Mouse (Mus musculus) testis, adult 2 months (tissue): ENCODE results near the gene Ugt1a5. TPM values are rescaled to one million over a fixed set of nuclear protein-coding genes. Genes with fewer than 3 reads are reported as not detected.

Source experiments
- H3K27ac ChIP-seq: fragments of 200-500 bp; 2 replicates; pipeline ENCODE4 v1.5.1; 2012; ENCODE audit warnings: low read depth, low read length; ENCODE audit not compliant: control insufficient read depth, insufficient read depth
- H3K27me3 ChIP-seq: fragments of 200-500 bp; 2 replicates; pipeline ENCODE4 v1.6.1; 2012; ENCODE audit warnings: mild to moderate bottlenecking, low read length, moderate library complexity; ENCODE audit not compliant: control insufficient read depth, insufficient read depth
- H3K36me3 ChIP-seq: fragments of 200-500 bp; 2 replicates; pipeline ENCODE4 v1.6.1; 2012; ENCODE audit warnings: mild to moderate bottlenecking, low read length; ENCODE audit not compliant: control insufficient read depth, insufficient read depth
- H3K4me1 ChIP-seq: fragments of 200-500 bp; 2 replicates; pipeline ENCODE4 v1.6.1; 2012; ENCODE audit warnings: low read length; ENCODE audit not compliant: control insufficient read depth, insufficient read depth
- H3K4me3 ChIP-seq: fragments of 200-500 bp; 2 replicates; pipeline ENCODE4 v1.5.1; 2012; ENCODE audit warnings: low read depth, mild to moderate bottlenecking, low read length, moderate library complexity, mixed read lengths; ENCODE audit not compliant: control insufficient read depth
- CTCF ChIP-seq: fragments of 200-500 bp; IDR thresholded peaks from 2 replicates; pipeline ENCODE4 v1.5.1; 2012; ENCODE audit warnings: low read depth, mild to moderate bottlenecking, inconsistent platforms, low read length, moderate library complexity; ENCODE audit not compliant: control insufficient read depth, insufficient read depth, insufficient replicate concordance
- POLR2A ChIP-seq: fragments of 200-500 bp; IDR thresholded peaks from 2 replicates; pipeline ENCODE4 v1.6.1; 2012; ENCODE audit warnings: low read depth, mild to moderate bottlenecking, inconsistent platforms, low read length, moderate library complexity; ENCODE audit not compliant: control insufficient read depth
- polyA plus RNA-seq: library from polyadenylated mRNA; depleted of rRNA; stranded (reverse); fragments of >200 nt; gene quantifications from 2 replicates; pipeline ENCODE4 v1.2.3, GENCODE M21; 2012

The Ugt1a5 gene
- polyA plus RNA-seq, 1 experiment: 0.09 TPM

DNA sequence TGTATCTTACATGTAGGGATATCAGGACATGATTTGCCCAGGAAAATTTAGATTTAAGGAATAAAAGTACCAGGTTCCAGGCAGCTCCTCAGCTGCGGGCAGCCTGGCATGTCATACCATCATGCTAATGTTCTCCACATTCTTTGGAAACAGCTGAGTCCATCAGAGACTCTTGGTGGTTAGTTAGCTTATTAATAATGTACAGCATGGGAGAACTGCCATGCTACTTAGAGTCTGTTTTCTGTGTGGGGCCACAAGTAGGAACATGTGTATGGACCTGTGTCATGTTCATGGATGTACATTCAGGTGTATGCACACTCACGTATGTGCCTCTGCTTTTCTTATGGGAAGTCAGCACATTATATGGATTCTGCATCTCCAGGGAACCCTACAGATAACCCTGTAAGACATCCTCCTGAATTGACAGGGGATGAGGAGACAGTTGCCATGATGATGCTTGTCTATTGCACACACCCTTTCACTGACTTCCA lies 48.7 kb downstream of the Ugt1a5 start:
- H3K27ac ChIP-seq: no peak overlapping the region
- no peaks in the 10 kb centered on the region for H3K4me1 ChIP-seq
- H3K27me3 ChIP-seq: no peaks in the 10 kb centered on the region
- TF ChIP-seq POLR2A: no peak
- no peak for TF ChIP-seq CTCF
- no peaks in the 10 kb centered on the region for H3K36me3 ChIP-seq
- H3K4me3 ChIP-seq: no peak overlapping the region

DNA sequence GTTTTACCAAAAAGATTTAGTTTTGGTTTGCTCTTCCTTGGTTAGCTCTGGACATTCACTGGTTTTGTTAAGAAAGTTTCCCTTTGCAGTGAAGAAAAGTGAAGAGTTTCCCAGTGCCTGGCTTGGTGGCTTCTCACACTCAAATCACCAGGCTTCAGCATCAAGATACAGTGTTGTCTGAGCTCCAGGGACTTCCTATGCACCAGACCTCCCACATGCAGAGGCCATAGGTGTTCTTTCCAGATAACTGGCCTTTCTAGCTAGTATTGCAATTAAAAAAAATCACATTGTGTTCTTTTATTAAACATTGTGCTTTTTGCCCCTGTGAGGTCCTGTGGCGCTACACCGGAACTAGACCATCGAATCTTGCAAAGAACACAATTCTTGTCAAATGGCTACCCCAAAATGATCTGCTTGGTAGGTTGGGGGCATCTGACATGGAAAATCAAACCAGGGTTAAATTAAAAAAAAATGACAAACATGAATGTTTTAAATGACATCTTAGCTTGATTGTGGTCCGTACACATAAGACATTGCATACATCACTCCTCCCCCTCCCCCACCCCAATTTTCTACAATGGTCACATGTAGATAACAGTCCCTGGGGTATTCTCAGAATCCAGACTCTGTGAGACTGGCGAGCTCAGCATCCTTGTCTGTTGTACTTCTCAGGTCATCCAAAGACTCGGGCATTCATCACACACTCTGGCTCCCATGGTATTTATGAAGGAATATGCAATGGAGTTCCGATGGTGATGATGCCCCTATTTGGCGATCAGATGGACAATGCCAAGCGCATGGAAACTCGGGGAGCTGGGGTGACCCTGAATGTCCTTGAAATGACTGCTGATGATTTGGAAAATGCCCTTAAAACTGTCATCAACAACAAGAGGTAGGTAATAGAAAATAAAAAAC lies 49.9 kb downstream of the Ugt1a5 start:
- no peak overlapping the region for H3K27ac ChIP-seq
- TF ChIP-seq POLR2A: no peak
- TF ChIP-seq CTCF: no peak

DNA sequence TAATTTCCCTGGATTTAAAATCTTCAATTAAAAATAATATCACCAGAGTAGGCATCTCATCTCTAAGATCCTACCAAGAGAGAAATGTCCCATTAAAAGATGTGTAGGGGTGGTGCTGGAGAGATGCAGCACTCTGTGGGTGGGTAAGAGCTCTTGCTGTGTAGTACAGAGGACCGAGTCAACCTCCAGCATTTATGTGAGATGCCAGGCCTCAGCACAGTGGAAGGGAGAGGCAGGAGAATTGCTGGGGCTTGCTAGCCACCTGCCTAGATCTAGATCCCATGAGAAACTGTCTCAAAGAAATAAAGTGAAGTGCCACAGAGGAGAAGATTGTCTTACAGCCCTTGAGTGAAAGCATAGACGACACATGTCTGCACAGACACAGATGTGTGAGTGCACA lies 50.7 kb downstream of the Ugt1a5 start:
- Histone ChIP-seq H3K4me1 (no peaks in the 10 kb centered on the region), H3K36me3 (no peaks in the 10 kb centered on the region), H3K27ac (no peak overlapping the region), H3K27me3 (no peaks in the 10 kb centered on the region), H3K4me3 (no peak overlapping the region)
- TF ChIP-seq CTCF (no peak), POLR2A (no peak)

More for the DNA sequence above, 49.9 kb downstream of the Ugt1a5 start:
- Histone ChIP-seq H3K27me3 (no peaks in the 10 kb centered on the region), H3K4me1 (no peaks in the 10 kb centered on the region), H3K4me3 (no peak overlapping the region), H3K36me3 (no peaks in the 10 kb centered on the region)

DNA sequence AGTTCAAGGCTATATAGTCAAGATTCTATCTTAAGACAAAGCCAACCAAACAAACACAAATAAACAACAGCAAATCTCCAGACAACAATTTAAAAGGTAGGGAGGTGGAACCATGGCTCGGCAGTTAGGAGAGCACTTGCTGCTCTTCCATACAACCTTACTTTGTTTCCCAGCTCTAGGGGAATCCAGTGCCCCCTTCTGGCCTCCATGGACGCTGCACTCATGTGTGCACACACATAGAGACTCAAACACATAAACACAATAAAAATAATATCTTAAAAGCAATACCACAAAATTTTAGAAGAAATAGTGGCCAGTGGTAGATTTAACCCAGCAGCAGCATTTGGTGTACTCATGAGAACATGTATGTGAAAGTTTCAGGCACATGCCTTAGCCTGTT lies 51.3 kb downstream of the Ugt1a5 start:
- Histone ChIP-seq H3K4me1 (no peaks in the 10 kb centered on the region), H3K36me3 (no peaks in the 10 kb centered on the region), H3K4me3 (no peak overlapping the region), H3K27ac (no peak overlapping the region), H3K27me3 (no peaks in the 10 kb centered on the region)
- no peak for TF ChIP-seq POLR2A
- no peak for TF ChIP-seq CTCF

DNA sequence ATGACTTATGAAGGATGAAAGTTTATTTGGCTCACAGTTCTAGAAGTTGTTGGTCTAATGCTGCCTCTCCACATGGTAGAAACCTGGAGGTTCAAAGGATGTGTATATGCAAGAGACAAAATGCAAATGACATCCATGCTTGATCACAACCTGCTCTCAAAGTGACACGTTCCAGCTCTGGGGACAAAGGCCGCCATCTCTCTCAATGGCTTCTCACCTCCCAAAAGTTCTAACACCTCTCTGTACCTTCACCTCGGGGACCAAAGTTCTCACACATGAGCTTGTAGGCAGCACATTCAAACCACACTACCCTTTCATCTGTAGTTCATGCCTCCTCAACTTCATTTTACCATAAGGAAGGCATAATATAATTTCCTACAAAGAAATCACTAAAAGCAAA lies 51.8 kb downstream of the Ugt1a5 start:
- TF ChIP-seq CTCF (no peak), POLR2A (no peak)
- Histone ChIP-seq H3K36me3 (no peaks in the 10 kb centered on the region), H3K27ac (no peak overlapping the region), H3K4me3 (no peak overlapping the region), H3K27me3 (no peaks in the 10 kb centered on the region), H3K4me1 (no peaks in the 10 kb centered on the region)

DNA sequence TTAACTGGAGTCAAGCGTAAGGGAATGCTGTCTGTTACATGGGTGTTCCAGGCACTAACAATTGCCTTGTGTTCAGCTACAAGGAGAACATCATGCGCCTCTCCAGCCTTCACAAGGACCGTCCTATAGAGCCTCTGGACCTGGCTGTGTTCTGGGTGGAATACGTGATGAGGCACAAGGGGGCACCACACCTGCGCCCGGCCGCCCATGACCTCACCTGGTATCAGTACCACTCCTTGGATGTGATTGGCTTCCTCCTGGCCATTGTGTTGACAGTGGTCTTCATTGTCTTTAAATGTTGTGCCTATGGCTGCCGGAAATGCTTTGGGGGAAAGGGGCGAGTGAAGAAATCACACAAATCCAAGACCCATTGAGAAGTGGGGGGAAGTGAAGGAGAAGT lies 52.2 kb downstream of the Ugt1a5 start:
- H3K4me1 ChIP-seq: no peaks in the 10 kb centered on the region
- H3K27me3 ChIP-seq: no peaks in the 10 kb centered on the region
- H3K36me3 ChIP-seq: no peaks in the 10 kb centered on the region
- no peak overlapping the region for H3K27ac ChIP-seq
- TF ChIP-seq CTCF (no peak), POLR2A (no peak)
- H3K4me3 ChIP-seq: no peak overlapping the region

DNA sequence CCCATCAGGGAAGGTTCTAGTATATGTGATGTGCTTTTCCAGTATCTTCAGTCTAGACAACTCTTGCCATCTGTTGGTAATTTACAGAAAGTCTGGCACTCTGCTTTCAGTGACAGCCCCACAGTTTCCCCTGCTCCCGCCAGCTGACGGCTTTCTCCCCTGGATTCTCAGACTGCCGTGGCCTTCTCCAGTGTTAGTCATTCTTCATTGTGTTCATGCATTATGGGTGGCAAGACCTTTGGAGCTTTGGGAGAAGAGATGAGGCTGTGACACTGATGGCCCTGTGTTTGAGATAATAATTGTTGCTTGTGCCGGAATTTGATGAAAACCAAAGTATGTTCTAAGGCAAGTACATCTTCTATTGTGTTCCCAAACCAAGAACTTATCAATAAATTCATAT lies 52.8 kb downstream of the Ugt1a5 start:
- no peaks in the 10 kb centered on the region for H3K27me3 ChIP-seq

More for the DNA sequence above, 52.8 kb downstream of the Ugt1a5 start:
- no peak overlapping the region for H3K4me3 ChIP-seq
- H3K36me3 ChIP-seq: no peaks in the 10 kb centered on the region
- no peaks in the 10 kb centered on the region for H3K4me1 ChIP-seq
- no peak overlapping the region for H3K27ac ChIP-seq
- TF ChIP-seq POLR2A (no peak), CTCF (no peak)
